Mouse (Mus musculus): ENCODE measurements at regions not wholly inside any gene's neighbourhood (a gene's known extent, or its start where the extent isn't known, plus 50 kb on each side); places are given as distances from the start of the nearest gene placed in this dataset.

- TF ChIP-seq POLR2A (IDR thresholded peaks at IDR 0.05; ENCODE audit: control insufficient read depth, low read depth, low read length) (no peak), CTCF (IDR thresholded peaks at IDR 0.05; ENCODE audit: control insufficient read depth, insufficient read depth, insufficient replicate concordance, low read depth, low read length) (no peak)
Measured at GRCm38 (mm10) chr4:8928551-8929305, 689.9 kb upstream of the Car8 start.

All from testis, adult 2 months (tissue).